Mouse (Mus musculus): ENCODE measurements around the gene Chrng. TPM values are rescaled to one million over a fixed set of nuclear protein-coding genes. Genes with fewer than 3 reads are reported as not detected.
A peak's percentile ranks its signal among the peaks of the same experiment; 100 is the strongest.

Gene Chrng
- polyA plus RNA-seq, 2 experiments from 2014 or later, result 0.30 TPM; not detected in 1

DNA sequence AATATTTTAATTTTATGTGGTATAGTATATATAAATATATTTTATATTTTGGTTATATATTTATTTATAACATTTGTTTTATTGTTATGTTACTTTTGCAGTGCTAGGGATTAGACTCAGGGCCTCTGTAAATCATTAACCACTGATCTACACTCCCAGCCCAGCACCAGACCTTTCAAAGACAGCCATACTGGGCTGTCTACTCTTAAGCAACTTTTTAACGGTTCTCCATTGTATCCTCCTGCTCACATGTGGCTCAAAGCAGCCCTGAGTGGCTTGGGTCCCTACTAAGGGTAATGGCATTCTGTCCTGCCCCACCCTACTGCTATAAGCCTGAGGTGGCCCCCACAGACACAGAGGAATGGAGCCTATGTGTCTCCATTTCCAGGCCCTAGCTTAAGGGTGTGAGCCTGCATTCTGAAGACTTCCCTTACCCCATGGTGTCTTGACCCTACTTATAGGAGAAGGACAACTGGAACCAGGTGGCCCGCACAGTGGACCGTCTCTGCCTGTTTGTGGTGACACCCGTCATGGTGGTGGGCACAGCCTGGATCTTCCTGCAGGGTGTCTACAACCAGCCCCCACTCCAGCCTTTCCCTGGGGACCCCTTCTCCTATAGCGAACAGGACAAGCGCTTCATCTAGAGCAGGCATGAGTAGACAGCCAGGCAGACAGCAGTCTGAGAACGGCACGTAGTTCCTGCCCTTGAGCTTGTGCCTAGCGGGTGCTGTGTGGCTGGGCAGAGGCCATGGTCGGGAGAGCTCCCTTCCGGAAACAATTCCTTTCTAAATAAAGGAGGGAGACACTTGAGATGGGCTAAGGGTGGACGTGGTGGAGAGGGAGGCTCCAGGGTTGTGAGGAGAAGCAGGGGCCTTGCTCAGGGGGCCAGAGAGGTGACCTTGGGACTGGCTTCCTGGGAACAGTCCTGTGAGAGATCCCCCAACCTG lies 6.1 kb upstream of the Chrng start:
- ATAC-seq, result no peak

- ATAC-seq, result no peak
These were observed 3.6 kb upstream of the Chrng start for GRCm38 (mm10) chr1:87200811-87201210.

GRCm38 (mm10) chr1:87201848-87202247 lies 2.6 kb upstream of the Chrng start:
- ATAC-seq, result no peak

DNA sequence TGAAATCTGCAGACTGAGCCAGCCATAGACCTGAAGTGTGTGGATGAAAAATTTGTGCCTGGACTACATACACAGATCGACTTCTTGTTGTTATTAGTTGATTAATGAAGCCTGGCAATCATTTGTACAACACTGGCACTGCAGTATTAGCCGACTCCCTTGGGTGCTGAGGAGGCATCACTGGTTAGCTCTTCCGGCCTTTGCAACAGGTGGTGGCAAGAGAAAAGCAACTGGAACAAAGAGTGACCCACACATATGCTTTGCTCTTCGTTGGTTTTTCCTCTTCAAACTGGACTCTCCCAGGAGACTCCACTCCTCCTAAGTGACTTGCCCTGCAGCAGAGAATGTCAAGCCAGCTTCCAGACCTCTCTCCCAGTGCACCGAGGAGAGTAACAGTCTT lies 678 bp upstream of the Chrng start:
- no peak for ATAC-seq

DNA sequence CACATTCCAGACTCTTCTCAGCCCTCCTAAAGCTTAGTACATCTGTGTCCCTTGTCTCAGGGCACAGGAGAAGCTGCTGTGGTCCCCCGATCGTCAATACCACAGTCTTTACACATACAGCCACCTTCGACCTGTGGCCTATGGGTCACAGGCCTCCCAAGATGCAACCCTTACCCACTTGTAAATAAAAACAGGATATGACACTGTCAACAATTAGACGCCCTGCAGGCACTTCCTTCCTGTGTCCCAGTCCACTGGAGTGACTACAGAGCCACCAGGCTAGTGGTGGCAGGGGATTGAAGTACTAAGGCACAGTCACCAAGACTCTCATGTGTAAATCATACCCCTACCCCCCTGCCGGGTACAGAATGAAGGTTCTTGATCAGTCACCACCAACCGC lies 581 bp downstream of the Chrng start:
- peak; percentile 51 for ATAC-seq

DNA sequence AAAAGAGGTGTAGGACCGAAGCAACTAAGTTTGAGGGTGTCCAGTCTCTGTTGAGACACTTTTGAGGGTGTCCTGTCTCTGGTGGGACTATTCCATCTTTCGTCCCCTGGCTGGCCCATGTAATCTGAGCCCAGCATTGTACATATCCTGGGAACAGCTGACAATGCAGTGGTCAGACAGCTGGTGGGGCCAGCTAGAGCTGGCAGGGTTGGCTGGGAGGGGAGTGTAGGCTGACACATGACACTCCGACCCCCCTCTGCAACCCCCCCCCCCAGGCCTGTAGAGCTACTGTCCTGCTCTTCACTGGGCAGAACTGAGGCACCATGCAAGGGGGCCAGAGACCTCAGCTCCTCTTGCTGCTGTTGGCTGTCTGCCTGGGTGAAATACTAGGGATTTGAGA lies 1.0 kb downstream of the Chrng start:
- ATAC-seq, result no peak

DNA sequence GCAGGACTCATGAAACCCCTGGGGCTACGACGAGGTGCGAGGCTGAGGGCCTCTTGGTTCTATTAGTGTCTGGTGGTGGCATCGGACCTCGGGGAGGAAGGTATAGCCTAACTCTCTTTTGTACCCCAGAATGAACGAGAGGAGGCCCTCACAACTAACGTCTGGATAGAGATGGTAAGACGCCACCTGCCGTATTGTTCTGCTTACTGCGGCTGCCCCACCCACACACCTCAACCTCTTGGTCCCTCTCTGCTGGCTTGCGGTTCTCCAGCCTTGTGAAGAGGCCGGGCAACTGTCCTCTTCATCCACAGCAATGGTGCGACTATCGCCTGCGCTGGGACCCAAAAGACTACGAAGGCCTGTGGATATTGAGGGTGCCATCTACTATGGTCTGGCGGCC lies 1.9 kb downstream of the Chrng start:
- no peak for ATAC-seq

- no peak for ATAC-seq
These were observed 7.0 kb downstream of the Chrng start for GRCm38 (mm10) chr1:87211431-87211830.

DNA sequence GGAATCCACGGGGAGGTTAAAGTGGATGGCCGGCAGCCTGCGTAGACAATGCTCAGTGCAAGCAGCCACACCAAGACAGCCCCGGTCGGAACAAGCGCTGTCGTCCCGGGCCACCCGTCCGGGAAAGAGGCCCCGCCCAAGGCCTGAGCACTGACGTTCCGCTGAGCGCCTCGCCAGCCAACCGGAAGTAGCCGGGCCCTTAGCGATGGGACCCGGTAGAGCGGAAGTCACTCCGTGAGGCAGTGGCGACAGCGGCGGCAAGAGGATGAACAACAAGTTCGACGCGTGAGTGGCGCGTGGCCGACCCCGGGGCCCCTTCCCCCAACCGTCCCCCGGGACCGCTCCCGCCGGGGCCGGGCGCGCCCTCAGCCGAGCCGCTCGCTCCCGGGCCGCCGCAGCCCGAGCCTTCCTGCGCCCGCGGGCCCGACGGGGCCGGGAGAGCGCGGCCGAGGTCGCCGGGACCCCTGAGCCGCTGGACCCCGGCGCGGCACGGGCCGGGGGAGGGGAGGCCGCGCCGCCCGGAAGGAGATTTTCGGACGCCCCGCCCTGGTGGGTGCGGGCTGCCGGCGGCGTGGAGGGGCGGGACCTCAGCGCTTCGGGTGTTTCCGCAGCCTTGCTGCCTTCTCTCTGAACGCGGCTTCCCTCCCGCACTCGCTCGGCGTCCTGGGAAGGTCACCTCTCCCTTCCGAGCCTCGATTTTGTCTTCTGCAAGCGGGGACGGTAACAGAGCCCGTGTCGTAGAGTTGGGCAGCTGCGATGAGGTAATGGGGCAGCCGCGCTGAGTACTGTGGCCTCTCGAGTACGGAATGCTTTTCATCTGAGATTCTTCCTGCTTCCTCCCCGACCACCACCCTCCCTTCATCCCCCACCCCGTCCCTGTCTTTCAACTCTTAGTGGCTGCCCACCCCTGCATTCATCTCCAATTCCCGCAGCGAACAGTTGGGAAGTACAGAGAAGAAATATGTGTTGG lies 9.6 kb downstream of the Chrng start, which contains the start of gene Eif4e2:
Gene Eif4e2 (plus strand): TSS at position 180 of the 970 bp plus-strand sequence.
- peak; percentile 88 for ATAC-seq

GRCm38 (mm10) chr1:87214748-87215147 lies 10.3 kb downstream of the Chrng start:
- ATAC-seq, result peak; percentile 38

GRCm38 (mm10) chr1:87217938-87218337 lies 13.5 kb downstream of the Chrng start:
- peak; percentile 12 for ATAC-seq

DNA sequence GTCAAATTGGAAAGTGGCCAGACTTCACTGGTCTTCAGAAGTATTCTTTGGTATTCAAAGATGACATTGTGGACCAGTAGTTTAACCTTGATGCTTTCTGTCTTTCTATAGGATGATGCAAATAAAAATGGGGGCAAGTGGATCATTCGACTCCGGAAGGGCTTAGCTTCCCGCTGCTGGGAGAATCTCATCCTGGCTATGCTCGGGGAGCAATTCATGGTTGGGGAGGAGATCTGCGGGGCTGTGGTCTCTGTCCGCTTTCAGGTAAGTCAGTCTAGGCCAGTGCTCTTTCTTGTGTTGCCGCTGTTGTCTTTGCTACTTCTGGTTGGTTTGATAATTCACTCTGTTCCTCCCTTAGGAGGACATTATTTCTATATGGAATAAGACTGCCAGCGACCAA lies 21.3 kb downstream of the Chrng start:
- ATAC-seq, result no peak

DNA sequence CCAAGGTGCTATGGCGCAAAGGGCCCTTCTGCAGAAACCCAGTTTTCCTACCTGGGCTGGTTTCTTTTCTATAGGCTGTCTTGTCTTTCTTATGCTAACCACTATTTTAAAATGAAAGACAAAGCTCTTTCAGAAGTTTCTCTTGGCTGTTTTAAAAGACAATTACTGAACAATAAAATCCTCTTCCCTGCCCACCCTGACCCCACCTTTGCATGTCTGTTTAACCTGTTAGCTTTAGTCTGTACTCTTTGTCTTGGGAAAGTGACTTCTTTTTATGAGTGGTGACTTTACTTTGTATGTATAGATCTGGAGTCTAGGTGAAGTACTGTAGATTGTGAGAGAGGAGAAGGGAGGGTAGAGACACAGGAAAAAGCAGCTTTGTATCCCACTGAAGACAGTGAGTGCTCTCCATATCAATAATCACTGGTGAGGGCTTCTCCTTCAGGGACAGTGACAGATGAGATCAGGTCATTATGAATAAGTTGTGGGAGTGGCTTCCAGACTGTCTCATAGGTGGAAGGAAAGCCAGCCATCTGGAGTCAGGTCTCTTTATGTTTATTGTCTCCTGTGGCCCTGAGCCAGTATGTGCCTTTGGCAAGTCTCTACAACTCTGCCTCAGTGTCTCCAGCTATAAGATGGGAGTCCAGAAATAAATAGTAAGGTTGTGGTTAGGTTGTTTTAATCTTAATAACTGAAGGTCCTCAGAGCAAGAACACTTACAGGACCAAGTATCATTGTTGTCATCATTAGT lies 22.1 kb downstream of the Chrng start:
- ATAC-seq, result no peak

DNA sequence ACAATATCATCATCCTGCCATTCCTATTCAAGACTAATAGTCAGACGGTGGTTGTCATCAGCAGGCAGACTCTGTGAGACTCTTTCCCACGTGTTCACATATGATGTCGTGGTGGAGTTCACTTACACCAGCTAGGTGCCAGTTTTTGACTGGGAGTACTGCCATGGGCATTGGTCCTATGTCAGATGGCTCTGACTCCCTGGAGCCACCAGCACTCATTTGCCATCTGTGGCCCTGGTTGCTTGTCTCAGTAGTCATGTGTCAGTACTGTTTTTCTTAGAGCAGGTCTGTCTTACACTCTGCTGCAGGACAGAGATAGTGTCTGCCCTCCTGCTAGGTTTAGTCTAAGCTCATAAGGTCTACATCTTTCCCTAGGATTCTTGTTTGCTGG lies 22.7 kb downstream of the Chrng start:
- ATAC-seq, result no peak

GRCm38 (mm10) chr1:87230606-87231005 lies 26.1 kb downstream of the Chrng start:
- ATAC-seq, result no peak

DNA sequence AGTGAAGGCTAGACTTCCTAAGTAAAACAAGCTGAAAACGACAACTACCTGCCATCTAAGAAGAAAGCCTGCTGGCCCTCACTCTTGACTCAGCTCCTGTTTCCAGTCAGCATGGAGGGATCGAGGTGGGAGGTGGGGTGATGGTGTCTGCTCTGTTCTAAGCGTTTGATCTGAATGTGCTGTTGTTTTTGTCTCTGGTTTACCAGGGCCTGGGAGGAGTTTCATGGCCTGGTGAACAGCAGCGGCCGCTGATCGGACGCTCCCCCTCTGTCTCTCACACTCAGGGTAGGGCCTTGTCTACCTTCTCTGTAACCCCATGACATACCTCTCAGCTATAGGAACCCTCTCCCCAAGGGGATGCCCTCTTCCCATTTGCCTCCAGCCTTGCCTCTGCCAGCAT lies 27.7 kb downstream of the Chrng start:
- ATAC-seq, result no peak

GRCm38 (mm10) chr1:87239056-87239455 lies 34.6 kb downstream of the Chrng start:
- no peak for ATAC-seq

- no peak for ATAC-seq
These were observed 38.6 kb downstream of the Chrng start for GRCm38 (mm10) chr1:87243021-87243420.

DNA sequence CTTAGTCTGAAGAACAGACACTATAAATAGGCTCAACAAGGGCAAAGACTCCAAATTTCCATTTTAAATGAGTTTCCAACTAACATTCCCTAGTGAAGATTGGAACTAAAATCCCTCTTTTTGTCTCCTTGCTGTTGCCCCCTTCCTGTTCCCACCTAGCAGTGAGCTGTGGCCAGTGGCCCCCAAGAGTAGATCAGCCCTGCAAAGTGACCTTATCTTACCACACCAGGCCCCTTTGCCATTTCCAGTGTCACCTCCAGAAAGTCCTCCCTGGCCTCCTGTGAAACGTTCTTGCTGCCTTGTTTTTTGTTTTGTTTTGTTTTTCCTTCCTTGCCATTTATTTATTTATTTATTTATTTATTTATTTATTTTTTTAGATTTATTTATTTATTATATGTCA lies 41.0 kb downstream of the Chrng start:
- no peak for ATAC-seq

GRCm38 (mm10) chr1:87245929-87246815 lies 41.7 kb downstream of the Chrng start:
- peak; percentile 66 for ATAC-seq

DNA sequence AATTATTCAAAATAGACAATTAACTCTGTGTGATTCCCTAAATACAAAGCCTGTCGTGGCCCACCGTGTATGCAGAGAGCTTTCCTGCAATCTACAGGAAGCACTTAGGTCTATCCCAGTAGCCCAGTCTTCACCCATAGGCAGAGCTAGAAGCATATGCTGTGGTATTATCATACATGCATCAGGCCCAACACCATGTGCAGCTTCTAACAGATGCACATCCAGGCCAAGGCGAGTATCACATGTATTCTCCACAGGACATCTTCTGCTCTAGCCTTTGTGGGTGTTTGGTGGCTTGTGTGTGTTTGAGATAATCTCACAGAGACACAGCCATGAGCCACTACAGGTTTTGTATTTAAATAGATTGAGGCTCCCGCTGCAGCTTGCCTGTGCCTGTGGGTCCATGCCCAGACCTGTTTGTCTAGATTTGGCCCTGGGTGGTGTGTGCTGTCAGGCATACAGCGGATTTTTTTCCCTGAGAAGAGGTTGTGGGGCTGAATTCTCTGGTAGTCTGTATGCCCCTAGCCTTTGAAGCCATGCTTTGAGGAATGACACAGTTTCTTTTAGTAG lies 47.7 kb downstream of the Chrng start:
- ATAC-seq, result no peak
